Mouse (Mus musculus) liver, embryonic 14.5 days (tissue): ENCODE measurements at regions not wholly inside any gene's neighbourhood (a gene's known extent, or its start where the extent isn't known, plus 50 kb on each side); places are given as distances from the start of the nearest gene placed in this dataset.

Experiments used
- ATAC-seq: fragments of 200-750 bp; cut with Nextera tagmentation; 2 replicates; pipeline ENCODE4 v1.8.0; 2017; ENCODE audit warnings: moderate number of reproducible peaks, mild to moderate bottlenecking, moderate library complexity; ENCODE audit not compliant: insufficient read depth
- DNase-seq, 3 experiments: peaks; one replicate each; pipeline ENCODE4 v3.0.0-alpha.2; 2012 to 2013; ENCODE audit warnings: low read depth in 3 of 3, low spot score in 3 of 3
- H3K27ac ChIP-seq: fragments of 300-500 bp; sonication (generic); 2 replicates; pipeline ENCODE4 v1.5.1; 2014; ENCODE audit warnings: moderate library complexity, mild to moderate bottlenecking, control low read depth, inconsistent platforms
- H3K27me3 ChIP-seq: fragments of 300-500 bp; sonication (generic); 2 replicates; pipeline ENCODE4 v1.6.1; 2014; ENCODE audit warnings: mild to moderate bottlenecking, low read length, moderate library complexity; ENCODE audit not compliant: control insufficient read depth, insufficient read depth
- H3K36me3 ChIP-seq: fragments of 300-500 bp; sonication (generic); replicated peaks from 2 replicates; pipeline ENCODE4 v1.6.1; 2014; ENCODE audit warnings: low read depth; ENCODE audit not compliant: control insufficient read depth, insufficient read depth
- H3K4me1 ChIP-seq, 2 experiments: fragments of 200-500 bp in 1 of 2; fragments of 300-500 bp in 1 of 2; sonication (generic) in 1 of 2; replicated peaks; 2 replicates each; pipeline ENCODE4 v1.6.1; 2012 to 2014; ENCODE audit warnings: antibody characterized with exemption in 1 of 2, inconsistent platforms in 1 of 2, low read length in 1 of 2; ENCODE audit not compliant: control insufficient read depth in 2 of 2, insufficient read depth in 2 of 2
- H3K4me2 ChIP-seq: fragments of 300-500 bp; sonication (generic); 2 replicates; pipeline ENCODE4 v1.6.1; 2014; ENCODE audit warnings: low read depth, mild to moderate bottlenecking, control low read depth, moderate library complexity
- H3K4me3 ChIP-seq, 2 experiments: fragments of 200-500 bp in 1 of 2; fragments of 300-500 bp in 1 of 2; sonication (generic) in 1 of 2; 2 replicates each; pipeline ENCODE4 v1.5.1; 2012 to 2014; ENCODE audit warnings: low read depth in 2 of 2, low read length in 2 of 2, mild to moderate bottlenecking in 2 of 2, control low read depth in 1 of 2, inconsistent platforms in 1 of 2, moderate library complexity in 1 of 2; ENCODE audit not compliant: insufficient read depth in 1 of 2
- H3K9ac ChIP-seq: fragments of 300-500 bp; sonication (generic); replicated peaks from 2 replicates; pipeline ENCODE4 v1.6.1; 2014; ENCODE audit warnings: mild to moderate bottlenecking, control low read depth, moderate library complexity
- H3K9me3 ChIP-seq: fragments of 300-500 bp; sonication (generic); 2 replicates; pipeline ENCODE4 v1.6.1; 2016; ENCODE audit warnings: low read length, mixed read lengths; ENCODE audit not compliant: control insufficient read depth
- CTCF ChIP-seq: IDR thresholded peaks from 2 replicates; pipeline ENCODE4 v1.5.1; 2016; ENCODE audit warnings: antibody characterized with exemption, low read depth, control low read depth
- EP300 ChIP-seq: IDR thresholded peaks from 2 replicates; pipeline ENCODE4 v1.6.1; 2016; ENCODE audit warnings: antibody characterized with exemption, low read depth
- WGBS: fragments of 180-500 bp; shearing (Covaris S2); extraction: QIAGEN DNeasy Blood & Tissue Kit; methylation state at CpG from one replicate; pipeline ENCODE4 v1.1.7; 2014; ENCODE audit not compliant: insufficient replicate concordance; 5-methylcytosine and 5-hydroxymethylcytosine counted together

DNA sequence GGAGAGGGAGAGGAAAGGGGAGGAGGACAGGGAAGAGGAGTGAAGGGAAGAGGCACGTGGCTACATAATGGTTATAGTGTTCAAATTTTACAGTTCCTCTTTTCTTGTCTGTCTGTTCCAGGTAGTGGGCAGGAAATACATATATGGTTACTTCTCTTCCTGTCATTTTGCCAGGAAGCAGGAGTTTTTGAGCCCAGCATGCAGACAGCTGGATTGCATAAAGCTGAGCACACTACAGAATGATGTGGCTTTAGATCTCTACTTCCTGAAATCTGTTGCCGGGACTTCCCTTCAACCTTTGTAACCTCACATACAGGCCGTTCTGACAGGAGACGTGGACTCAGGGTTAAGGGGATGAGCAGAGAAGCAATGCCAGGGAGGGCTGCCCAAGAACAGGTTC, 154.1 kb downstream of the Tmem17 start:
- Histone ChIP-seq H3K4me1 (no peaks in the 10 kb centered on the region), H3K9ac (no peak overlapping the region), H3K4me2 (no peak overlapping the region), H3K9me3 (no peaks in the 10 kb centered on the region), H3K4me3 (no peak overlapping the region), H3K36me3 (no peaks in the 10 kb centered on the region), H3K27me3 (no peaks in the 10 kb centered on the region), H3K27ac (no peak overlapping the region)
- ATAC-seq = peak; percentile 39; the same call in 1 of the 2 replicates
- peak in 1 of 3 experiments; percentile 7 for DNase-seq
- TF ChIP-seq EP300 (no peak), CTCF (no peak)
- WGBS = 4% methylated on average over 4 of the region's 4 CpGs

DNA sequence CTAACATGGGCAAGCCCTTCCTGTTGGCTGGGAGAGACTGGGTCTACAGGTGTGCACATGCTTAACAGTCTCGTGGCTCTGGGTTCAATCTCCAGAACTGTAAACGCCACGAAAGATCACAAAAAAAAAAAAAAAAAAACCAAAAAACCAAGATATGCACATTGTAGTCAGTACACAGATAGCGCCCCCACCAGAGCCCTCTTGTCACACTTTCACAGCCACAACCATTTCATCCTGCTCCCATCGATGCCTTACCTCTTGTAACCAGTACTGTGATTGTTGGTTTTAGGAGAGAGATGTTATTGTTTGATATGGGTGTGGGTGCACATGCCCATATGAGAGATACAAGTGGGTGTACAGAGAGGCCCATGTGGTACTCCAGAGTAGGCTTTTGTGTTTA, 154.5 kb downstream of the Tmem17 start:
- Histone ChIP-seq H3K4me2 (no peak overlapping the region), H3K4me1 (no peaks in the 10 kb centered on the region), H3K4me3 (no peak overlapping the region), H3K27ac (no peak overlapping the region), H3K27me3 (no peaks in the 10 kb centered on the region), H3K9me3 (no peaks in the 10 kb centered on the region), H3K9ac (no peak overlapping the region), H3K36me3 (no peaks in the 10 kb centered on the region)
- DNase-seq = no peak
- no peak for ATAC-seq
- 19% methylated on average over 5 of the region's 5 CpGs for WGBS
- TF ChIP-seq EP300 (no peak), CTCF (no peak)

DNA sequence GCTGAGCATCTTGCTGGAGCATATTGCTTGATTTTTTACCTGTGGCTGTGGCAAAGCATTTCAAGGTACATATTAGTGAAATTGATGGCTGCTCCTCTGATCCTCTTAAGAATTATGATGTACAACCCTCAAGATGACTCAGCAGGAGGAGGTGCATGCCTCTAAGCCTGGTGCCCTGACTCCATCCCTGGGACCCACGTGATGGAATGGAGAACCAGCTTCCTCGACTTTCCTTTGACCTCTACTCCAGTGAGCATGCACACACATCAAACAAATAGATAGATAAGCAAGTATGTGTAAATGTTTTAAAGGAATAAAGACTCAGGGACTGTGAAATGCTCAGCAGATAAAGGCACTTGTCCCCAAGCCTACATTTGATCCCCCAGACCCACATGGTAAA, 156.3 kb downstream of the Tmem17 start:
- Histone ChIP-seq H3K9ac (no peak overlapping the region), H3K4me2 (no peak overlapping the region), H3K9me3 (no peaks in the 10 kb centered on the region), H3K4me3 (no peak overlapping the region), H3K36me3 (no peaks in the 10 kb centered on the region), H3K27ac (no peak overlapping the region), H3K27me3 (no peaks in the 10 kb centered on the region), H3K4me1 (no peaks in the 10 kb centered on the region)
- TF ChIP-seq CTCF (no peak), EP300 (no peak)
- WGBS = 27% methylated on average over 2 of the region's 2 CpGs
- ATAC-seq (no peak), DNase-seq (no peak)

DNA sequence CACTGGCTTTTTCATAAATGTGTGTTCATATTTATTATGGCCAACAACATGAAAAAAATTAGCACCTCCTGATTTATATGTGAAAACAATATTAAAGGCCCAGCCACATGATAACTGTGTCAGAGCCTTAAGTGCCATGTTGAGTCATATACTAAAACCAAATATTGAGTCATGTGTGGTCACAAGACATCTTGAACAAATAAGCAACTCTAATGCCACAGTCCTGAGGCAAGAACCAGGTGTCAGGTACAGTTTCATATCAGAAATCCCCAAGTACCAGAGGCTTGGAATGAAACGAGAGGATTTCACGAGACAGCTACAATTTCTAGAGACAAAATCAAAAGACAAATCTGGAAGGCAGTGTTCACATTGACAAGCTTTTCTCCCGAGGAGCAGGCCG, 157.4 kb downstream of the Tmem17 start:
- 54% methylated on average over 4 of the region's 4 CpGs for WGBS
- ATAC-seq = no peak

DNA sequence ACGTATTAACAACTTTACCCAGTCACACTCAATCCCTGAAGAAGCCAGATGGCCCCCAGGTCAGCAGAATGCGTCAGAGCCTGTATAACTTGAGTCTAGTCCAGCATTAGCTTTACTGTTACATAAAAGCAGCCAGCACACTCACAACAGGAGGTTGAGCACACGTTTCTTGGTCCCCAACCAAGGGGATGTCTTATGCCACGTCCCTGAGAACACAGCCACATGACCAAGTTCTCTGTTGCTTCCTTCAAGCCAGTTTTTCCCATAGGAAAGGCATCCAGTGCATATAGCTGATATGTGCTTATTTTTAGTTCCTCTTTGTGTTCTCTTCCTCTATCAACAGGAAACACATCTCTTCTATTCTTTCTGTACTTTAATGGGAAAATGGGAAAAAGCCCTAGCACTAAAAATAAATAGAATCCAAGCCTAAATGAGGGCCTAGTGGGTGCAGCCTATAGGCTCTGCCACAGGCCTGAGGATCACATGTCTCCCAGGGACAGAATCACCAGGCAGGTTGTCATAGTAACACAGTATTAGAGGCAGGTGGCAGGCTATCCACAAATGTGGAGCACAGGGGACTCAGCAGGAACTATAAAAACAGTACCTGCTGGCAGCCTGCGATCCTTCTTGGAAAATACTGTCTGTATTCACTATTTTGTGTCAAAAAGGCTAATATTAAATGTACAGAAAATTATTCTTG, 160.1 kb downstream of the Tmem17 start:
- ATAC-seq (peak; percentile 6; the same call in 1 of the 2 replicates), DNase-seq (no peak)
- TF ChIP-seq CTCF = no peak
- no peak for TF ChIP-seq EP300
- WGBS = 35% methylated on average over 5 of the region's 5 CpGs
- Histone ChIP-seq H3K4me1 (no peaks in the 10 kb centered on the region; a peak in 1 of 4 replicates), H3K9me3 (no peaks in the 10 kb centered on the region), H3K4me3 (no peak overlapping the region), H3K4me2 (no peak overlapping the region), H3K36me3 (no peaks in the 10 kb centered on the region), H3K27ac (no peak overlapping the region), H3K9ac (no peak overlapping the region), H3K27me3 (no peaks in the 10 kb centered on the region)

More for the DNA sequence above, 157.4 kb downstream of the Tmem17 start:
- Histone ChIP-seq H3K4me3 (no peak overlapping the region), H3K36me3 (no peaks in the 10 kb centered on the region), H3K4me2 (no peak overlapping the region), H3K27me3 (no peaks in the 10 kb centered on the region), H3K9me3 (no peaks in the 10 kb centered on the region), H3K27ac (no peak overlapping the region), H3K9ac (no peak overlapping the region), H3K4me1 (no peaks in the 10 kb centered on the region)
- DNase-seq = no peak
- TF ChIP-seq EP300 (no peak), CTCF (no peak)
